ENCODE assay signal across 20 mouse cellular contexts in genomic region chr2:5420621-5421196, GRCm38 (mm10).
DNase-seq lines count a peak whose midpoint lies in the region; ATAC-seq lines count a peak whose summit lies in the region.
"Had no signal": no experiment of that assay in that cellular context is flagged by ENCODE, and none has a peak within 500 bp of the region (broad histone marks: within the 10 kb centered on the region; RNA-seq: fewer than 3 reads in every experiment).

No protein-coding gene starts in this region.

- no peak overlapping the region for H3K9ac ChIP-seq in midbrain, embryonic 16.5 days (ENCODE audit: low read depth, low read length)
- H3K9ac ChIP-seq in midbrain, embryonic 11.5 days (ENCODE audit: low read length) = no peak overlapping the region
- H3K9ac ChIP-seq: embryonic facial prominence, embryonic 15.5 days; forebrain, postnatal 0 days; hindbrain, embryonic 14.5 days; intestine, embryonic 15.5 days; limb, embryonic 12.5 days; liver, embryonic 13.5 days had no signal

- 0 out of 2 replicates have a peak, but pooled peaks cover under 1% of the 10 kb centered on the region for H3K4me1 ChIP-seq in midbrain, embryonic 16.5 days (ENCODE audit: control insufficient read depth, insufficient read depth, low read length)
- H3K4me1 ChIP-seq in midbrain, embryonic 11.5 days (ENCODE audit: control insufficient read depth, insufficient read depth, low read length) = no peaks in the 10 kb centered on the region
- H3K4me1 ChIP-seq: embryonic facial prominence, embryonic 15.5 days; intestine, embryonic 15.5 days; limb, embryonic 12.5 days; liver, embryonic 13.5 days had no signal

- H3K27me3 ChIP-seq in midbrain, embryonic 16.5 days (ENCODE audit: control insufficient read depth, insufficient read depth, low read depth, low read length) = no peaks in the 10 kb centered on the region
- H3K27me3 ChIP-seq in midbrain, embryonic 11.5 days (ENCODE audit: control insufficient read depth, insufficient read depth, low read length) = no peaks in the 10 kb centered on the region
- H3K27me3 ChIP-seq: embryonic facial prominence, embryonic 15.5 days; intestine, embryonic 15.5 days; limb, embryonic 12.5 days; liver, embryonic 13.5 days had no signal

- H3K4me2 ChIP-seq in midbrain, embryonic 16.5 days (ENCODE audit: low read length) = no peak overlapping the region
- H3K4me2 ChIP-seq in midbrain, embryonic 11.5 days = no peak overlapping the region
- H3K4me2 ChIP-seq: embryonic facial prominence, embryonic 15.5 days; heart, embryonic 11.5 days; hindbrain, embryonic 14.5 days; intestine, embryonic 15.5 days; limb, embryonic 12.5 days; liver, embryonic 13.5 days had no signal

- DNase-seq in embryo, embryonic 11 days = peak; percentile 30
- no peak for DNase-seq in embryo, embryonic 9.5 days (ENCODE audit: extremely low spot score)
- DNase-seq in kidney, postnatal 14 days = peak; percentile 38
- no peak for DNase-seq in kidney, adult 9 months
- no peak for DNase-seq in midbrain, embryonic 11.5 days (ENCODE audit: low spot score, missing footprints)
- no peak for DNase-seq in frontal cortex, postnatal 14 days (ENCODE audit: low spot score in 2 of 2)
- no peak for DNase-seq in neural tube, embryonic 10.5 days (ENCODE audit: extremely low spot score, low spot score)
- DNase-seq: cerebellum, adult 2 months; cerebellum, postnatal 36 days; forebrain, postnatal 0 days; heart, postnatal 14 days; liver, embryonic 13.5 days; lung, postnatal 10 days; right cerebral cortex, postnatal 25 days had no signal

- H3K36me3 ChIP-seq in midbrain, embryonic 16.5 days (ENCODE audit: control insufficient read depth, insufficient read depth, low read length) = no peaks in the 10 kb centered on the region
- no peaks in the 10 kb centered on the region for H3K36me3 ChIP-seq in midbrain, embryonic 11.5 days (ENCODE audit: control insufficient read depth, insufficient read depth, low read length)
- H3K36me3 ChIP-seq: embryonic facial prominence, embryonic 15.5 days; intestine, embryonic 15.5 days; limb, embryonic 12.5 days; liver, embryonic 13.5 days had no signal

- WGBS in midbrain, embryonic 16.5 days = 51% methylated on average over 5 of the region's 5 CpGs
- WGBS in midbrain, embryonic 11.5 days = 84% methylated on average over 5 of the region's 5 CpGs

- no peak for ATAC-seq in midbrain, embryonic 16.5 days
- no peak for ATAC-seq in midbrain, embryonic 11.5 days (ENCODE audit: low FRiP score)
- ATAC-seq: forebrain, postnatal 0 days; intestine, embryonic 15.5 days had no signal

- H3K9me3 ChIP-seq in midbrain, embryonic 16.5 days (replicated peaks; ENCODE audit: control insufficient read depth, low read length, poor library complexity, severe bottlenecking) = no peaks in the 10 kb centered on the region
- H3K9me3 ChIP-seq in midbrain, embryonic 11.5 days (ENCODE audit: control insufficient read depth, low read length) = no peaks in the 10 kb centered on the region
- H3K9me3 ChIP-seq: embryonic facial prominence, embryonic 15.5 days; intestine, embryonic 15.5 days; limb, embryonic 12.5 days; liver, embryonic 13.5 days had no signal

- H3K4me3 ChIP-seq in midbrain, embryonic 16.5 days (ENCODE audit: low read depth, low read length) = no peak overlapping the region
- H3K4me3 ChIP-seq in midbrain, embryonic 11.5 days (ENCODE audit: low read depth, low read length) = no peak overlapping the region
- H3K4me3 ChIP-seq: embryonic facial prominence, embryonic 15.5 days; intestine, embryonic 15.5 days; limb, embryonic 12.5 days; liver, embryonic 13.5 days had no signal

- H3K27ac ChIP-seq in midbrain, embryonic 16.5 days (ENCODE audit: low read length) = peak overlapping the region; percentile 17; the same call in 1 of the 2 replicates
- H3K27ac ChIP-seq in midbrain, embryonic 11.5 days (ENCODE audit: low read depth, low read length) = no peak overlapping the region
- H3K27ac ChIP-seq: embryonic facial prominence, embryonic 15.5 days; hindbrain, embryonic 14.5 days; intestine, embryonic 15.5 days; limb, embryonic 12.5 days; liver, embryonic 13.5 days had no signal

Comparison
In these comparisons a context has a peak if more than half of its experiments do, and no peak if none do; other contexts are left out.
1. DNase-seq: peak in embryo, embryonic 11 days (single experiment) and kidney, postnatal 14 days (single experiment); none in embryo, embryonic 9.5 days (single experiment), kidney, adult 9 months (single experiment), midbrain, embryonic 11.5 days (single experiment), frontal cortex, postnatal 14 days (0 of 2) and neural tube, embryonic 10.5 days (single experiment).